Mouse (Mus musculus) forebrain, embryonic 15.5 days (tissue): ENCODE measurements around the gene Ssu2. TPM values are rescaled to one million over a fixed set of nuclear protein-coding genes. Genes with fewer than 3 reads are reported as not detected.

ENCODE experiments used
- ATAC-seq: fragments of 200-750 bp; cut with Nextera tagmentation; replicated peaks from 2 replicates; pipeline ENCODE4 v1.8.0; 2017; ENCODE audit warnings: mild to moderate bottlenecking, moderate TSS enrichment, moderate library complexity
- H3K27ac ChIP-seq: fragments of 300-500 bp; sonication (generic); replicated peaks from 2 replicates; pipeline ENCODE4 v1.5.1; 2015; ENCODE audit warnings: mild to moderate bottlenecking, inconsistent platforms
- H3K27me3 ChIP-seq: fragments of 300-500 bp; sonication (generic); 2 replicates; pipeline ENCODE4 v1.6.1; 2015; ENCODE audit warnings: inconsistent platforms
- H3K36me3 ChIP-seq: fragments of 300-500 bp; sonication (generic); 2 replicates; pipeline ENCODE4 v1.6.1; 2015; ENCODE audit warnings: mild to moderate bottlenecking, inconsistent platforms
- H3K4me1 ChIP-seq: fragments of 300-500 bp; sonication (generic); 2 replicates; pipeline ENCODE4 v1.6.1; 2015; ENCODE audit warnings: inconsistent platforms
- H3K4me2 ChIP-seq: fragments of 300-500 bp; sonication (generic); replicated peaks from 2 replicates; pipeline ENCODE4 v1.6.1; 2015; ENCODE audit warnings: mild to moderate bottlenecking, inconsistent platforms
- H3K4me3 ChIP-seq: fragments of 300-500 bp; sonication (generic); 2 replicates; pipeline ENCODE4 v1.5.1; 2015; ENCODE audit warnings: mild to moderate bottlenecking, inconsistent platforms
- H3K9ac ChIP-seq: fragments of 300-500 bp; sonication (generic); replicated peaks from 2 replicates; pipeline ENCODE4 v1.6.1; 2015; ENCODE audit warnings: mild to moderate bottlenecking, inconsistent platforms
- H3K9me3 ChIP-seq: fragments of 300-500 bp; sonication (generic); 2 replicates; pipeline ENCODE4 v1.6.1; 2016; ENCODE audit warnings: inconsistent platforms
- WGBS: fragments of 180-500 bp; shearing (Covaris S2); methylation state at CpG from one replicate; pipeline ENCODE4 v1.1.7; 2015; ENCODE audit warnings: mixed read lengths; 5-methylcytosine and 5-hydroxymethylcytosine counted together
- polyA plus RNA-seq: library from polyadenylated mRNA; unstranded; fragments of >200 nt; fragmentation: Nextera tagmentation; extraction: Ambion mirVana; gene quantifications from 2 replicates; pipeline ENCODE4 v1.2.1, GENCODE M21; 2015

The Ssu2 gene
- polyA plus RNA-seq, 1 experiment from 2014 or later, result 0.13 TPM

- ATAC-seq, result no peak
- H3K4me2 ChIP-seq, result no peak overlapping the region
- no peak overlapping the region for H3K4me3 ChIP-seq
- H3K9me3 ChIP-seq, result no peaks in the 10 kb centered on the region
- no peaks in the 10 kb centered on the region for H3K36me3 ChIP-seq
- no peak overlapping the region for H3K27ac ChIP-seq
- H3K27me3 ChIP-seq, result no peaks in the 10 kb centered on the region
- H3K4me1 ChIP-seq, result no peaks in the 10 kb centered on the region
- WGBS, result 85% methylated on average over 5 of the region's 5 CpGs
- no peak overlapping the region for H3K9ac ChIP-seq
Measured at GRCm38 (mm10) chr6:112333930-112334329, 53.9 kb downstream of the Ssu2 start.

GRCm38 (mm10) chr6:112331223-112331598, 56.6 kb downstream of the Ssu2 start:
- no peak overlapping the region for H3K9ac ChIP-seq
- no peak overlapping the region for H3K4me2 ChIP-seq
- 68% methylated on average over 6 of the region's 6 CpGs for WGBS
- no peak for ATAC-seq
- H3K4me3 ChIP-seq, result no peak overlapping the region
- no peaks in the 10 kb centered on the region for H3K36me3 ChIP-seq
- H3K9me3 ChIP-seq, result no peaks in the 10 kb centered on the region
- H3K27ac ChIP-seq, result no peak overlapping the region
- no peaks in the 10 kb centered on the region for H3K4me1 ChIP-seq
- no peaks in the 10 kb centered on the region for H3K27me3 ChIP-seq

- Histone ChIP-seq H3K4me3 (no peak overlapping the region), H3K27ac (no peak overlapping the region), H3K36me3 (no peaks in the 10 kb centered on the region), H3K9me3 (no peaks in the 10 kb centered on the region), H3K4me2 (no peak overlapping the region), H3K4me1 (no peaks in the 10 kb centered on the region), H3K9ac (no peak overlapping the region), H3K27me3 (no peaks in the 10 kb centered on the region)
- peak; percentile 63; the same call in 1 of the 2 replicates for ATAC-seq
- WGBS, result 20% methylated on average over 5 of the region's 5 CpGs
Measured at GRCm38 (mm10) chr6:112330520-112331222, 57.2 kb downstream of the Ssu2 start.

- Histone ChIP-seq H3K4me2 (no peak overlapping the region), H3K27me3 (no peaks in the 10 kb centered on the region), H3K9me3 (no peaks in the 10 kb centered on the region), H3K27ac (no peak overlapping the region), H3K36me3 (no peaks in the 10 kb centered on the region), H3K9ac (no peak overlapping the region), H3K4me3 (no peak overlapping the region), H3K4me1 (no peaks in the 10 kb centered on the region)
- ATAC-seq, result no peak
- 90% methylated on average over 5 of the region's 5 CpGs for WGBS
Measured at GRCm38 (mm10) chr6:112327793-112328192, 60.0 kb downstream of the Ssu2 start.

GRCm38 (mm10) chr6:112325213-112325612, 62.6 kb downstream of the Ssu2 start:
- Histone ChIP-seq H3K36me3 (no peaks in the 10 kb centered on the region), H3K4me3 (no peak overlapping the region), H3K4me1 (no peaks in the 10 kb centered on the region), H3K27ac (no peak overlapping the region), H3K4me2 (no peak overlapping the region), H3K9ac (no peak overlapping the region), H3K9me3 (no peaks in the 10 kb centered on the region), H3K27me3 (no peaks in the 10 kb centered on the region)
- 94% methylated on average over 3 of the region's 3 CpGs for WGBS
- ATAC-seq, result no peak

GRCm38 (mm10) chr6:112322916-112323315, 64.9 kb downstream of the Ssu2 start:
- H3K4me2 ChIP-seq, result no peak overlapping the region
- ATAC-seq, result no peak
- H3K36me3 ChIP-seq, result no peaks in the 10 kb centered on the region
- H3K4me1 ChIP-seq, result no peaks in the 10 kb centered on the region
- H3K9ac ChIP-seq, result no peak overlapping the region
- no peaks in the 10 kb centered on the region for H3K27me3 ChIP-seq
- no peaks in the 10 kb centered on the region for H3K9me3 ChIP-seq
- WGBS, result 80% methylated on average over 5 of the region's 5 CpGs
- H3K27ac ChIP-seq, result no peak overlapping the region
- H3K4me3 ChIP-seq, result no peak overlapping the region

GRCm38 (mm10) chr6:112320679-112321078, 67.1 kb downstream of the Ssu2 start:
- WGBS, result 38% methylated on average over 5 of the region's 5 CpGs
- no peak overlapping the region for H3K27ac ChIP-seq
- H3K36me3 ChIP-seq, result no peaks in the 10 kb centered on the region
- no peak for ATAC-seq
- no peak overlapping the region for H3K9ac ChIP-seq
- no peak overlapping the region for H3K4me3 ChIP-seq
- no peaks in the 10 kb centered on the region for H3K4me1 ChIP-seq
- no peak overlapping the region for H3K4me2 ChIP-seq
- H3K27me3 ChIP-seq, result no peaks in the 10 kb centered on the region
- H3K9me3 ChIP-seq, result no peaks in the 10 kb centered on the region

GRCm38 (mm10) chr6:112319449-112319848, 68.4 kb downstream of the Ssu2 start:
- Histone ChIP-seq H3K4me3 (no peak overlapping the region), H3K27ac (no peak overlapping the region), H3K4me2 (no peak overlapping the region), H3K9ac (no peak overlapping the region), H3K27me3 (no peaks in the 10 kb centered on the region), H3K9me3 (no peaks in the 10 kb centered on the region), H3K36me3 (no peaks in the 10 kb centered on the region), H3K4me1 (no peaks in the 10 kb centered on the region)
- WGBS, result 92% methylated on average over 4 of the region's 4 CpGs
- ATAC-seq, result no peak

- 18% methylated on average over 4 of the region's 4 CpGs for WGBS
- Histone ChIP-seq H3K9ac (no peak overlapping the region), H3K36me3 (no peaks in the 10 kb centered on the region), H3K4me3 (no peak overlapping the region), H3K4me1 (peaks cover 8% of the 10 kb centered on the region), H3K27ac (peak overlapping the region; percentile 39; the same call in 1 of the 2 replicates), H3K9me3 (no peaks in the 10 kb centered on the region), H3K27me3 (no peaks in the 10 kb centered on the region), H3K4me2 (no peak overlapping the region)
- peak; percentile 89 for ATAC-seq
Measured at GRCm38 (mm10) chr6:112311385-112311784, 76.4 kb downstream of the Ssu2 start.

GRCm38 (mm10) chr6:112309330-112309938, 78.4 kb downstream of the Ssu2 start:
- Histone ChIP-seq H3K4me1 (peaks cover 8% of the 10 kb centered on the region), H3K4me3 (no peak overlapping the region), H3K9me3 (no peaks in the 10 kb centered on the region), H3K27ac (no peak overlapping the region), H3K27me3 (no peaks in the 10 kb centered on the region), H3K4me2 (no peak overlapping the region), H3K36me3 (no peaks in the 10 kb centered on the region), H3K9ac (no peak overlapping the region)
- 68% methylated on average over 6 of the region's 6 CpGs for WGBS
- no peak for ATAC-seq
